Mouse (Mus musculus): ENCODE results near the gene Tmem135. TPM values are rescaled to one million over a fixed set of nuclear protein-coding genes. Genes with fewer than 3 reads are reported as not detected.

Gene Tmem135
- polyA plus RNA-seq, 1 experiment from 2014 or later = 21.0 TPM

DNA sequence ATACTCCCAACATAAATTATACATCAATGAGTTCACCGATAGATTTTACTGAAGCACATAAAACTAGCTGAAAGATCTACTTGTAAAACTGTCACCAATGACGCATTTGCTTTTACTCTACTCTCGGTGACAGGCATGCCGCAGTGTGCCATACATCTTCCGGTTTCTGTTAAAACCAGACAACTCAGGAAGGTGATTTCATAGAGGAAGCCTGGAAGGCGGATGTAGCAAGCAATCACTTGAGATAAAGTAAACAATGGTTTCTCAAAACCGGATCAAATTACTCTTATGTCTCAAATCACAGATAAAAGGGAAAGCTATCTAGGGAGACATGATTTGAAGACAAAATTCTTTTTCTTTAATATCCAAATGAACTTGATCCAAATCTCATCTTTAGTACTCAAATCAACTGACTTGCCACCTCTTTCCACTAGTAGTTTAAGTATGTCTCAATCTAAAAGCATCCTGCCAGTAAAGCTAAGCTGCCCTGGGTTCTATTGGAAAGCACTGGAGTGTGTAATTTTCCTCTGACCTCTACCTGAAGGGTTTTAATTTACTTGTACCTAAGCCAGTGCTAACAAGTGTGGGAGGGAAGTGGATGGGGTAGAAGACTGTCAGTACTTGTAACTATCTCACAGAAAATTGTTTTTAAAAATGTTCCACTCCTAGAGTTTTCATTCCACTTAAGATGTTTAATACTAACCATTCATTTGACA lies 155.7 kb downstream of the Tmem135 start:
- no peak for ATAC-seq (ENCODE audit: low FRiP score, low TSS enrichment)
- DNase-seq (ENCODE audit: low spot score) = no peak
- WGBS = 23% methylated on average over 7 of the region's 7 CpGs

DNA sequence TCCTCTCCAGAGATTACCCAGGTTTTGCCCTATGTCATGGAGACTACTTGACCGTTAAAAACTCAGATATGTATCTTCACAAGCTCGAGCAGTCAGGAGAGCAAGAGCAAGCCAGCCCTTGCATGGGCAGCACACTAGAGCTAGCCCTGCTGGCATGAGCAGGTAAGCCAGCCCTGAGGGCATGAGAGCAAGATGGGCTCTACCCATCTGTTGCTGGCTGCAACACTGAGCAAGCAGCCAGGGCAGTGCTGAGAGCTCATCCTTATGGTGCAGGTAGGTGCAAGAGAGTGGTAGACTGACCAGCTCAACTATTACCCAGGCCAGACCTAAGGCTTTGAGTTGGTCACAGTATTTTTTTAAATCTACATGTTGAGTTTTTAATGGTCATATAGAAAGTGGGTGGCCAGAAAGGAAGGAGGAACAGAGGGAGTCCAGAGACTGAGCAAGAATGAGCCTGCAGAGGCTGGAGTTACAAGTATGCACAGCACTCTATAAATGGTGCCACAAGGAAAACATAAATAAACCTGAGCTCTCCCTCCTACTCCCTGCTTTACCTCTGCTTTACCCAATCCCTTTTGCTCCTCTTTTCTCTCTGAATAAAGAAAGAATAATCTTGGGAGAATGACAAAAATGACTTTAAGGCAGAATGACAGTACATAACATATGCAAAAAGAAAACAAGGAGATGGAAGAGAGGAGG lies 156.9 kb downstream of the Tmem135 start:
- WGBS = 93% methylated on average over 2 of the region's 2 CpGs
- Histone ChIP-seq H3K4me3 (ENCODE audit: low read depth, low read length) (no peak overlapping the region), H3K9ac (ENCODE audit: low read length) (no peak overlapping the region), H3K4me1 (replicated peaks; ENCODE audit: control insufficient read depth, insufficient read depth) (no peaks in the 10 kb centered on the region), H3K36me3 (ENCODE audit: control insufficient read depth, insufficient read depth, low read length) (no peaks in the 10 kb centered on the region), H3K9me3 (ENCODE audit: control insufficient read depth, low read length) (no peaks in the 10 kb centered on the region), H3K4me2 (replicated peaks; ENCODE audit: low read depth) (no peak overlapping the region), H3K27me3 (ENCODE audit: control insufficient read depth, insufficient read depth, low read length) (no peaks in the 10 kb centered on the region), H3K27ac (replicated peaks) (no peak overlapping the region)
- ATAC-seq (ENCODE audit: low FRiP score, low TSS enrichment) (no peak), DNase-seq (ENCODE audit: low spot score) (no peak)
- TF ChIP-seq EP300 (optimal IDR thresholded peaks at IDR 0.05) (no peak), CTCF (IDR thresholded peaks at IDR 0.05; ENCODE audit: low read depth) (no peak)

More for the DNA sequence above, 155.7 kb downstream of the Tmem135 start:
- H3K36me3 ChIP-seq (ENCODE audit: control insufficient read depth, insufficient read depth, low read length) = no peaks in the 10 kb centered on the region
- no peak overlapping the region for H3K9ac ChIP-seq (ENCODE audit: low read length)
- H3K4me1 ChIP-seq (replicated peaks; ENCODE audit: control insufficient read depth, insufficient read depth) = no peaks in the 10 kb centered on the region
- no peaks in the 10 kb centered on the region for H3K9me3 ChIP-seq (ENCODE audit: control insufficient read depth, low read length)
- TF ChIP-seq EP300 (optimal IDR thresholded peaks at IDR 0.05) (no peak), CTCF (IDR thresholded peaks at IDR 0.05; ENCODE audit: low read depth) (no peak)
- no peak overlapping the region for H3K4me2 ChIP-seq (replicated peaks; ENCODE audit: low read depth)
- no peak overlapping the region for H3K27ac ChIP-seq (replicated peaks)
- no peaks in the 10 kb centered on the region for H3K27me3 ChIP-seq (ENCODE audit: control insufficient read depth, insufficient read depth, low read length)
- H3K4me3 ChIP-seq (ENCODE audit: low read depth, low read length) = no peak overlapping the region

- Histone ChIP-seq H3K9me3 (ENCODE audit: control insufficient read depth, low read length) (no peaks in the 10 kb centered on the region), H3K4me2 (replicated peaks; ENCODE audit: low read depth) (no peak overlapping the region), H3K36me3 (ENCODE audit: control insufficient read depth, insufficient read depth, low read length) (no peaks in the 10 kb centered on the region), H3K27ac (replicated peaks) (no peak overlapping the region), H3K9ac (ENCODE audit: low read length) (no peak overlapping the region), H3K27me3 (ENCODE audit: control insufficient read depth, insufficient read depth, low read length) (no peaks in the 10 kb centered on the region), H3K4me1 (replicated peaks; ENCODE audit: control insufficient read depth, insufficient read depth) (0 out of 2 replicates have a peak, but pooled peaks cover 4% of the 10 kb centered on the region), H3K4me3 (ENCODE audit: low read depth, low read length) (no peak overlapping the region)
- TF ChIP-seq EP300 (optimal IDR thresholded peaks at IDR 0.05) = no peak
- no peak for TF ChIP-seq CTCF (IDR thresholded peaks at IDR 0.05; ENCODE audit: low read depth)
- DNase-seq (ENCODE audit: low spot score) (no peak), ATAC-seq (ENCODE audit: low FRiP score, low TSS enrichment) (no peak)
- WGBS = 78% methylated on average over 4 of the region's 4 CpGs
Observed at GRCm38 (mm10) chr7:89242565-89242964, 161.5 kb downstream of the Tmem135 start.

DNA sequence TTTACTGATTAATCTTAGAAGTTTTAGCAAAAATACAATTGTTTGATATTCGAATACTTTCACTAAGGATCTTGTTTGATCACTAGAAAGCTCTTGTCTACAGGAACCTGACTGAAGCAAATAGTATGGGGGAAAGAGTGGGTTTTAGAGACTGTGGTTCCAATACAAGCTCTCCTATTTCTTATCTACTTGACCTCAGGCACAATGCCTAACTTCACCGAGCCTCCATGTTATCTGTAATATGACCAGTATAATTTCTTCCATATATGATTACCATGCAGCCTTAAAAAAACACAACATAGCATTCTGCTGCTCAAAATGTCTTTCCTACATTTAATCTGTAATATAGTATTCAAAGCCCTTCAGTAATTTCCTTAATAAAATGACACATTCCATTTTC lies 161.9 kb downstream of the Tmem135 start:
- DNase-seq (ENCODE audit: low spot score) (no peak), ATAC-seq (ENCODE audit: low FRiP score, low TSS enrichment) (no peak)
- WGBS = 74% methylated on average over 2 of the region's 2 CpGs
- Histone ChIP-seq H3K4me3 (ENCODE audit: low read depth, low read length) (no peak overlapping the region), H3K9me3 (ENCODE audit: control insufficient read depth, low read length) (no peaks in the 10 kb centered on the region), H3K4me2 (replicated peaks; ENCODE audit: low read depth) (no peak overlapping the region), H3K27ac (replicated peaks) (no peak overlapping the region), H3K9ac (ENCODE audit: low read length) (no peak overlapping the region), H3K27me3 (ENCODE audit: control insufficient read depth, insufficient read depth, low read length) (no peaks in the 10 kb centered on the region), H3K4me1 (replicated peaks; ENCODE audit: control insufficient read depth, insufficient read depth) (0 out of 2 replicates have a peak, but pooled peaks cover 4% of the 10 kb centered on the region), H3K36me3 (ENCODE audit: control insufficient read depth, insufficient read depth, low read length) (no peaks in the 10 kb centered on the region)
- TF ChIP-seq EP300 (optimal IDR thresholded peaks at IDR 0.05) = no peak
- TF ChIP-seq CTCF (IDR thresholded peaks at IDR 0.05; ENCODE audit: low read depth) = no peak

GRCm38 (mm10) chr7:89239592-89239991 lies 164.4 kb downstream of the Tmem135 start:
- 84% methylated on average over 4 of the region's 4 CpGs for whole genome bisulfite sequencing
- no peaks in the 10 kb centered on the region for H3K9me3 ChIP-seq (ENCODE audit: control insufficient read depth, low read length)

GRCm38 (mm10) chr7:89236592-89236991 lies 167.4 kb downstream of the Tmem135 start:
- TF ChIP-seq EP300 (optimal IDR thresholded peaks at IDR 0.05) = no peak
- TF ChIP-seq CTCF (IDR thresholded peaks at IDR 0.05; ENCODE audit: low read depth) = no peak
- no peak for DNase-seq (ENCODE audit: low spot score)
- H3K27ac ChIP-seq (replicated peaks) = no peak overlapping the region
- WGBS = 79% methylated on average over 2 of the region's 2 CpGs
- H3K9me3 ChIP-seq (ENCODE audit: control insufficient read depth, low read length) = no peaks in the 10 kb centered on the region
- no peak overlapping the region for H3K4me2 ChIP-seq (replicated peaks; ENCODE audit: low read depth)
- no peaks in the 10 kb centered on the region for H3K36me3 ChIP-seq (ENCODE audit: control insufficient read depth, insufficient read depth, low read length)
- no peaks in the 10 kb centered on the region for H3K27me3 ChIP-seq (ENCODE audit: control insufficient read depth, insufficient read depth, low read length)
- no peak overlapping the region for H3K9ac ChIP-seq (ENCODE audit: low read length)
- no peak for ATAC-seq (ENCODE audit: low FRiP score, low TSS enrichment)
- H3K4me1 ChIP-seq (replicated peaks; ENCODE audit: control insufficient read depth, insufficient read depth) = 0 out of 2 replicates have a peak, but pooled peaks cover 4% of the 10 kb centered on the region
- no peak overlapping the region for H3K4me3 ChIP-seq (ENCODE audit: low read depth, low read length)

More at GRCm38 (mm10) chr7:89239592-89239991, 164.4 kb downstream of the Tmem135 start:
- H3K36me3 ChIP-seq (ENCODE audit: control insufficient read depth, insufficient read depth, low read length) = no peaks in the 10 kb centered on the region
- H3K27ac ChIP-seq (replicated peaks) = no peak overlapping the region
- no peak overlapping the region for H3K9ac ChIP-seq (ENCODE audit: low read length)
- DNase-seq (ENCODE audit: low spot score) (no peak), ATAC-seq (ENCODE audit: low FRiP score, low TSS enrichment) (no peak)
- 0 out of 2 replicates have a peak, but pooled peaks cover 4% of the 10 kb centered on the region for H3K4me1 ChIP-seq (replicated peaks; ENCODE audit: control insufficient read depth, insufficient read depth)
- TF ChIP-seq EP300 (optimal IDR thresholded peaks at IDR 0.05) (no peak), CTCF (IDR thresholded peaks at IDR 0.05; ENCODE audit: low read depth) (no peak)
- H3K4me2 ChIP-seq (replicated peaks; ENCODE audit: low read depth) = no peak overlapping the region
- no peaks in the 10 kb centered on the region for H3K27me3 ChIP-seq (ENCODE audit: control insufficient read depth, insufficient read depth, low read length)
- no peak overlapping the region for H3K4me3 ChIP-seq (ENCODE audit: low read depth, low read length)

Measured in stomach, postnatal 0 days (tissue).